Mouse (Mus musculus) CH12.LX (cell line): ENCODE measurements at regions not wholly inside any gene's neighbourhood (a gene's known extent, or its start where the extent isn't known, plus 50 kb on each side); places are given as distances from the start of the nearest gene placed in this dataset.

Experiments
- DNase-seq: peaks from one replicate; pipeline ENCODE4 v3.0.0-alpha.2; 2013; ENCODE audit errors: extremely low read depth
- H3K27ac ChIP-seq: 2 replicates; pipeline ENCODE4 v1.5.1; 2012; ENCODE audit warnings: low read depth, mild to moderate bottlenecking, control low read depth, moderate library complexity; ENCODE audit not compliant: insufficient read depth
- H3K27me3 ChIP-seq: replicated peaks from 2 replicates; pipeline ENCODE3; 2012; ENCODE audit warnings: inconsistent platforms
- H3K36me3 ChIP-seq, 2 experiments: replicated peaks in 1 of 2; 2 replicates each; pipeline versions ENCODE3 to v1.6.1; 2012; ENCODE audit warnings: inconsistent platforms in 1 of 2, low read length in 1 of 2, mild to moderate bottlenecking in 1 of 2, mixed read lengths in 1 of 2, moderate library complexity in 1 of 2; ENCODE audit not compliant: control insufficient read depth in 1 of 2, insufficient read depth in 1 of 2
- H3K4me1 ChIP-seq, 2 experiments: 2 replicates each; pipeline ENCODE4 v1.6.1; 2012; ENCODE audit warnings: inconsistent platforms in 1 of 2, moderate library complexity in 1 of 2; ENCODE audit not compliant: insufficient read depth in 2 of 2, control insufficient read depth in 1 of 2
- H3K4me2 ChIP-seq: 2 replicates; pipeline ENCODE4 v1.6.1; 2012; ENCODE audit warnings: low read depth, mild to moderate bottlenecking, control low read depth; ENCODE audit not compliant: poor library complexity, insufficient read depth, severe bottlenecking
- H3K4me3 ChIP-seq, 3 experiments: fragments of 150-350 bp in 1 of 3; sonication (generic) in 1 of 3; replicated peaks in 1 of 3; 2 replicates each; pipeline versions ENCODE3 to v1.5.1; 2011 to 2012; ENCODE audit warnings: low read depth in 2 of 3, low read length in 2 of 3, mild to moderate bottlenecking in 2 of 3, moderate library complexity in 2 of 3, control low read depth in 1 of 3, improper control_type of control experiment in 1 of 3, inconsistent platforms in 1 of 3, mixed read lengths in 1 of 3; ENCODE audit not compliant: poor library complexity in 1 of 3
- H3K79me2 ChIP-seq: replicated peaks from 2 replicates; pipeline ENCODE4 v1.6.1; 2012; ENCODE audit warnings: mild to moderate bottlenecking, moderate library complexity; ENCODE audit not compliant: control insufficient read depth, poor library complexity, insufficient read depth, severe bottlenecking; ENCODE audit errors: extremely low read depth
- H3K9ac ChIP-seq: 2 replicates; pipeline ENCODE4 v1.6.1; 2012; ENCODE audit warnings: low read depth, mild to moderate bottlenecking, control low read depth, moderate library complexity; ENCODE audit not compliant: insufficient read depth
- H3K9me3 ChIP-seq: replicated peaks from 2 replicates; pipeline ENCODE3; 2012; ENCODE audit warnings: low read length, inconsistent platforms, mixed read lengths
- BHLHE40 ChIP-seq: IDR thresholded peaks from 2 replicates; pipeline ENCODE4 v1.6.1; 2011; ENCODE audit warnings: mild to moderate bottlenecking, low read depth, low read length, improper control_type of control experiment
- CHD1 ChIP-seq: IDR thresholded peaks from 2 replicates; pipeline ENCODE4 v1.6.1; 2012; ENCODE audit warnings: low read depth, low read length, improper control_type of control experiment, inconsistent platforms
- E2F4 ChIP-seq: IDR thresholded peaks from 2 replicates; pipeline ENCODE4 v1.6.1; 2011; ENCODE audit warnings: low read depth, low read length, improper control_type of control experiment; ENCODE audit not compliant: insufficient replicate concordance
- EP300 ChIP-seq: IDR thresholded peaks from 2 replicates; pipeline ENCODE4 v1.6.1; 2011; ENCODE audit warnings: low read length, improper control_type of control experiment
- MAX ChIP-seq: IDR thresholded peaks from 2 replicates; pipeline ENCODE4 v1.6.1; 2011; ENCODE audit warnings: low read length, improper control_type of control experiment
- MXI1 ChIP-seq: IDR thresholded peaks from 2 replicates; pipeline ENCODE4 v1.6.1; 2011; ENCODE audit warnings: mild to moderate bottlenecking, low read depth, low read length, improper control_type of control experiment
- MYC ChIP-seq: IDR thresholded peaks from 2 replicates; pipeline ENCODE4 v1.6.1; 2011; ENCODE audit warnings: low read depth, mild to moderate bottlenecking, improper control_type of control experiment, low read length
- NELFE ChIP-seq: IDR thresholded peaks from 2 replicates; pipeline ENCODE4 v1.6.1; 2011; ENCODE audit warnings: low read depth, low read length, improper control_type of control experiment
- NRF1 ChIP-seq: IDR thresholded peaks from 2 replicates; pipeline ENCODE4 v1.6.1; 2014; ENCODE audit warnings: low read depth, mild to moderate bottlenecking, inconsistent platforms, low read length, improper control_type of control experiment, moderate library complexity
- POLR2AphosphoS2 ChIP-seq: IDR thresholded peaks from 2 replicates; pipeline ENCODE4 v1.6.1; 2011; ENCODE audit warnings: low read depth, low read length, improper control_type of control experiment
- TBP ChIP-seq: conservative IDR thresholded peaks from 2 replicates; pipeline ENCODE4 v1.6.1; 2011; ENCODE audit warnings: low read depth, low read length, improper control_type of control experiment
- TCF12 ChIP-seq: IDR thresholded peaks from 2 replicates; pipeline ENCODE4 v1.6.1; 2014; ENCODE audit warnings: low read depth, mild to moderate bottlenecking, inconsistent platforms, low read length, improper control_type of control experiment
- USF2 ChIP-seq: conservative IDR thresholded peaks from 2 replicates; pipeline ENCODE4 v1.6.1; 2011; ENCODE audit warnings: low read depth, low read length, improper control_type of control experiment
- ZC3H11A ChIP-seq: IDR thresholded peaks from 2 replicates; pipeline ENCODE4 v1.6.1; 2012; ENCODE audit warnings: low read depth, mild to moderate bottlenecking, inconsistent platforms, low read length, improper control_type of control experiment
- ZKSCAN1 ChIP-seq: IDR thresholded peaks from 2 replicates; pipeline ENCODE4 v1.6.1; 2012; ENCODE audit warnings: low read depth, inconsistent platforms, low read length, improper control_type of control experiment, borderline replicate concordance
- ZNF384 ChIP-seq: IDR thresholded peaks from 2 replicates; pipeline ENCODE4 v1.6.1; 2012; ENCODE audit warnings: low read depth, low read length, improper control_type of control experiment, inconsistent platforms
- dilution Hi-C: fragments of 300-500 bp; cut with MboI; formaldehyde crosslinking; loops from 2 replicates; pipeline ENCODE4 v1.14.3; 2020; ENCODE audit warnings: low sequenced_read_pairs; ENCODE audit not compliant: extremely low pct_unique_long_range_greater_than_20kb, extremely low pct_ligation_motif_present
- in situ Hi-C: fragments of 300-500 bp; cut with MboI; formaldehyde crosslinking; loops from 3 replicates; pipeline ENCODE4 v1.14.3; 2019; ENCODE audit warnings: low sequenced_read_pairs, low pct_ligation_motif_present, low pct_unique_long_range_greater_than_20kb, mixed read lengths

DNA sequence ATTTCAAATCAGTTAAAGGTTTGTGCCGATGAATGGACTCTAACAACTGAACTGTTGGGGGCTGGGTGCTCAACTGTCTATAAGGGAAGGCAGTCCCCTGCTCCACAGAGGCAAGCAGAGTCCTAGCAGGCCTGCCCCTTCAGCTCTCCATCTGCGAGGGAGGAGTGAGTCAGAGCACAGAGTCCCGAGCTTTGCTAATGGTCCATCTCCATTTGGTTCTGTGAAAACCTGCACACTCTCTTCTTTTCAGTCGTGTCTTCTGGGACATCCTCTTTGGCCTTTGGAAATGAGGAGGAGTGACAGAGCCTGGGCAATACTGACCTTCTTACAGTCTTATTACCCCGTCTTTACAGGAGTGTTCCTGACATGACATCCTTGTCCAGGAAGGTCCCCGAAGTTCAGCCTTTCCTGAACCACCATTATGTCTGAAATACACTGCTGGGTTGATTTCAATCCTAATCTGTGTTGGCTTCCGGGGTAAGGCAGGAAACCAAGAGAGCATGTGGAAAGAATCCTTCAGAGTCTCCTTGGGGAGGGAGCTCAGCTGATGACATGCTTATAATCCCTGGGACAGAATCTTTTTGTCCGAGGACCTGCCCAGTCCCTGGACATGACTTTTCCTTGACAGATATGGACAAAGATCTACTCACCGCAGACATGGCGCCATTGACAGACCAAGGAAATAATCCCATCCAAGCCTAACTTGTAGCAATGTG is 112.2 kb downstream of the Cenpf start:
- in situ Hi-C loops, result no loop called here
- TF ChIP-seq MAX (no peak), MYC (no peak), MXI1 (no peak), TBP (no peak), POLR2AphosphoS2 (no peak), BHLHE40 (no peak), ZC3H11A (no peak), TCF12 (no peak), EP300 (no peak), NRF1 (no peak), E2F4 (no peak), ZKSCAN1 (no peak), NELFE (no peak), USF2 (no peak)
- Histone ChIP-seq H3K9ac (no peak overlapping the region), H3K27me3 (no peaks in the 10 kb centered on the region), H3K4me3 (no peak overlapping the region), H3K9me3 (no peaks in the 10 kb centered on the region), H3K36me3 (no peaks in the 10 kb centered on the region), H3K4me1 (no peaks in the 10 kb centered on the region), H3K4me2 (no peak overlapping the region), H3K27ac (no peak overlapping the region), H3K79me2 (no peaks in the 10 kb centered on the region)
- dilution Hi-C loops, result no loop called here
- DNase-seq, result no peak

DNA sequence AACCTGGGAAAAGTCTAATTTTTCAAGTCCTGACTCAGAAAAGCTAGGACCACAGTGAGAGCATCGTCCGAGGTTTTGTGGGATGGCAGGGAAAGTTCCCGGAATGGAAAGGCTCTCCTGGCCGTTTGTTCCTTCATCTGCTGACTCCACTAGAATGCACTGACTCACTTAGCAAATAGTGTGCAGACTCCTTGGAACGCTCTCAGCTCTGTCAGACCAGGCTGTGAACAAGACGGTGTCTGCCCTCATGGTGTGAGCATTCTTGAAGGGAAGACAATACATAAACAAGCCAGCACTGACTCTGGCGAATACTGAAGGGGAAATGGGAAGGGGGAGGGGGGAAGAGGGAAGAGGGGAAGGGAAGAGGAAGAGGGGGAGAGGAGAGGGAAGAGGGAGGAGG is 121.4 kb downstream of the Cenpf start:
- Histone ChIP-seq H3K27ac (no peak overlapping the region), H3K27me3 (no peaks in the 10 kb centered on the region), H3K9ac (no peak overlapping the region), H3K4me3 (no peak overlapping the region), H3K79me2 (no peaks in the 10 kb centered on the region), H3K4me1 (no peaks in the 10 kb centered on the region), H3K4me2 (no peak overlapping the region), H3K9me3 (no peaks in the 10 kb centered on the region), H3K36me3 (no peaks in the 10 kb centered on the region)
- dilution Hi-C loops, result no loop called here
- DNase-seq, result no peak
- in situ Hi-C loops, result no loop called here
- TF ChIP-seq CHD1 (no peak), ZNF384 (no peak)
- TF ChIP-seq, all 38 proteins: peak for 0
